Mouse (Mus musculus): ENCODE data around the gene Rragd.

The Rragd gene

DNA sequence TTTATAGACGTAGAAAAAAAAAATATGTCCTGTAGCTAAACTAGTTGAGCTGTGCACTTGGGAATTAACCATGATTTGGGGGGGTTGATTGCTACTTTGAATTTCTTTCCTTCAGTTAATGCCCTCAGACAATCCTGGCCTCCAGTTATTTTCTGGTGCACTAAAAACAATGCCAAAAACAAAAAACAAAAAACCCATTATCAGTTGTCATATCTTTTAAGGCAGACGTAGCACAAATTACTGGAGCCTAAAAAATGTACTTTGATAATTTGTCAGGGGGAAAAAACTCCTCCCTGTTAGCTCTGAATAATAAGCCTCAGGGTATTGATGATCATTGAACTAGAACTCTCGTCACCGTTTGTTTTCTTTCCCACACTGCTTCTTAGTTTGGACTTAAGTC lies 49.2 kb downstream of the Rragd start:
- no peak for DNase-seq (ENCODE audit: low read depth, low spot score)

DNA sequence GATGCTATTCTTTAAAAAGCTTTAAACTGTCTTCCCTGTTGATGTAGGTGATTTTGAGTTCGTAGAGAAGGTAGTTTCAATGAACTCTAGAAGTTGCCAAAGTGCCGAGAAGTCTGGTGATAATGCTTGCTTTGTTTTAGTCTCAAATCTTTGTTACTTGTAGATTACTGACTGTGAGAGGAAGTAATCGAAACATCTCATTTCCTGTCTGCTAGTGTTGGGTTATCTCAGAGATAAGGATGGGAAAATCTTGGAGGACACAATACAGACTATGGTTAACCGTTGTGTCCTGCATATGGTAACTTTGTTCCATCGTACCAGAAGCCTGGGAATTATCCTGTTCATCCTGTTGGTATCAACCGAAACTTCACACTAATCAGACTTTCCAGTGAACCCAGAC lies 50.7 kb downstream of the Rragd start:
- DNase-seq (ENCODE audit: low read depth, low spot score): no peak

- DNase-seq (ENCODE audit: low read depth, low spot score): no peak
These were observed 57.0 kb downstream of the Rragd start for GRCm38 (mm10) chr4:33039826-33040225.

DNA sequence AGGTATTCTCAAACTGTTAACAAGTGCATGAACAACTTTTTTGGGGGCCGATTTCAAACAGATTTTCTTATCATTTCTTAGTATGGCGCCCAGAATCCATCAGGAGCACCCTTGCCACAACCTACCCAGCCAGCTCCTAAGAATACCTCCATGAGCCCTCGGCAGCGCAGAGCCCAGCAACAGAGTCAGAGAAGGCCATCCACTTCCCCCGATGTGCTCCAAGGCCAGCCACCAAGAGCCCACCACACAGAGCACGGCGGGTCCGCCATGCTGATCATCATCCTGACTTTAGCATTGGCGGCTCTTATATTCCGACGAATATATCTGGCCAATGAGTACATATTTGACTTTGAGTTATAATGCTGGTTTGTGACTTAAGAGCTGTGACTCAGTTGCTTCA lies 66.8 kb downstream of the Rragd start:
- no peak for DNase-seq (ENCODE audit: low read depth, low spot score)

- DNase-seq (ENCODE audit: low read depth, low spot score): no peak
These were observed 69.2 kb downstream of the Rragd start for GRCm38 (mm10) chr4:33052055-33052454.

GRCm38 (mm10) chr4:33052650-33053049 lies 69.8 kb downstream of the Rragd start:
- peak; percentile 70 for DNase-seq (ENCODE audit: low read depth, low spot score)

GRCm38 (mm10) chr4:33054426-33054825 lies 71.6 kb downstream of the Rragd start:
- DNase-seq (ENCODE audit: low read depth, low spot score): no peak

- no peak for DNase-seq (ENCODE audit: low read depth, low spot score)
These were observed 73.5 kb downstream of the Rragd start for GRCm38 (mm10) chr4:33056317-33056716.

DNA sequence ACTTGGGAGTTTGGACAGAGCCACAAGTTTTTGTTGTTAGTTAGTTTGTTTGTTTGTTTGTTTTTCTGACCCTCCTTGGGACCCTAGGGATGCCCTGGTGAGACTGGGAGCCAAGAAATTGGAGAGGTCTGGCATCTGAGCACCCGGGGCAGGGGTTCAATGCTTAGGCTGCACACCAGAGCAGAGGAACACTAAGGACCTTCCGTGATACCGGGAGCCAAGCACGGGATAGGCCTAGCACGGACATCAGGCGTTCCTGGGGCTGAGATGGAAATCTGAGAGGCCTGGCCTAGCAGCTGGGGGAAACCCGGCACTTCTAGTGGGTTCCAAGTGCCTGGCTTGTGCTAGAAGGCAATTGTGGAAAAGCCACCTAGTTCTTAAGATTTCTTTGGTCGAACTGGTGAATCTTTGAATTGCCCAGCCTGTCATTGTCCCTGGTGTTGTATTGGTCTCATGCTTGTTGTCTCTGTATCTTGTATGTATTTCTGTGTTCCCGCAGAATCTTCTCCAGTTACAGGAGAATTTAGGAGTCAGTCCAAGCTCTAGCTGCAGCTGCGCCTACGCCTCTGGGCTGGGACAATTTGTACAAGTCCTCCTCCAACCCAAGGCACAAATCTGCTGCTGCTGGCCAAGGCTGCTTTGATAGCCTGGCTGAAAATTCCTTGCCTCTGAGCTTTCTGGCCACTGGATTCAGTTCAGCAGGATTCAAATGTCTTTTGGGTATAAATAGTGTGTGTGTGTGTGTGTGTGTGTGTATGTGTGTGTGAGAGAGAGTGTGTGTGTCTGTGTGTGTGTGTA lies 75.3 kb downstream of the Rragd start:
- no peak for DNase-seq (ENCODE audit: low read depth, low spot score)

- DNase-seq (ENCODE audit: low read depth, low spot score): no peak
These were observed 78.3 kb downstream of the Rragd start for GRCm38 (mm10) chr4:33061158-33061557.

DNA sequence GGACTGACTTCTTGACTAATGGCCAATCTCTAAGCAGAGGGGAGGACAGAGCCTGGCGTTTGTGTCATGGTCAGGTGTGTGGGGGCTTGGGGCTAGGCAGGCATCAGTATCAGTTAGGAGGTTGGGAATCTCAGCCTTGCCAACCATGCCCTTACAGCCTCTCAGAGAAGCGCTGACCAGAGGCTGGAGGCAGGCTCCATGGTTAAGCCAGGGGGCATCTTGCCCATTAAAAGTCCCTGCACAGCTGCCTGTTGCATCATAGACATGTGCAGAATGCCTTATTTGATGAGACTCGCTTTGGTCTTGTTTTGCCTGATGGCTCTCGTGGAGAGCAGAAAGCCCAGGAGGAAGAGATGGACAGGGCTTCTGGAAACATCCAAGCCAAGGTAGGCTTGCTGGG lies 80.1 kb downstream of the Rragd start, which contains the start of gene Gabrr2:
Gene Gabrr2 (plus strand): TSS at position 19 of the 400 bp plus-strand sequence.
- DNase-seq (ENCODE audit: low read depth, low spot score): no peak

- DNase-seq (ENCODE audit: low read depth, low spot score): no peak
These were observed 82.1 kb downstream of the Rragd start for GRCm38 (mm10) chr4:33064986-33065385.

DNA sequence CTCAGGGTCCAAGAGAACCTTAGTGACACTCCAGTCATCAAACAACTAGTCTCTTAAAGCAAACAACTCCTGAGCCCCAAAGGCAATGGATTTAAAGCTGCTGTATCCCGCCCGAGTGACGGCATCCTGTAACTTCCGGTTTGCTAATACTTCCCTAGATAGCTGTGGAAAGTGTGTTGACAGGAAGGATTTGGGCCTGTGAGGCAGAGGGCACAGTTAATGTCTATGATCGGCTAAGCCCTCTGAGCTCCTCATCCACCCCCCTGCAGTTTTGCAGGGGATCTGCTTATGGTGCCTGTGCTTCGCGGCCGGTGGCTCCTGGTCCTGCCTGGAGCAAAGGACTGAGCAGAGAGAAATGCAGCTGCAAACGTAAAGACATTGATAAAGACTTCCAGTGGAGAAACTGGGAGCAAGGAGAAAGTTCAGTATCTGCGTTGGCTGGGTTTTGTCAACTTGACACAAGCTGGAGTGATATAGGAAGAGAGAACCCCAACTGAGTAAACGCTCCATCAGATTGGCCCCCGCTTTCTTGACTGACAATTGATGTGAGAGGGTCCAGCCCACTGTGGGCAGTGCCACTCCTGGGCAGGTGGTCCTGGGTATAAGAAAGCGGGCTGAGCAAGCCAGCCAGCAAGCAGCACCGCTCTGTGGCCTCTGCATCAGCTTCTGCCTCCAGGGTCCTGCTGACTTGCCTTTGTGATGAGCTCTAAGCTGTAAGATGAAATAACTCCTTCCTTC lies 83.6 kb downstream of the Rragd start:
- no peak for DNase-seq (ENCODE audit: low read depth, low spot score)

DNA sequence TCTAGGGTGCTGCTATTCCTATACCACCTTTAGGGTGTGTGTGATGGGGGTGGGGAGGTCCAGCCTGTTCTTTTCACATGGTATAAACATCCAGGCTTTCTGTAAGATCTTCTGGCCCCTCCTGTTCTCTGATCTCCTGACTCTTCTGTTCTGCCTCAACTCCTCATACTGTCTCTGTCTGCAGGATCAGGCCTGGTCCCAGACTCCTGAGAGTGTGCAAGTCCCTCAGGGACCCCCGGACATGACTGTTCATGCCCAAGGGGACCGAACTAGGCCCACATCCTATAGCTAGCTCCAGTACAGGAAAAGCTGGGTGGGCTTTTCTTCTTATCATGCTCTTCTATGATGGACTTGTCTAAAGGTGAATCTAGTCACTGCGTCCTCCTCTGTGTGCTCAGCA lies 84.5 kb downstream of the Rragd start:
- no peak for DNase-seq (ENCODE audit: low read depth, low spot score)

GRCm38 (mm10) chr4:33067826-33068225 lies 85.0 kb downstream of the Rragd start:
- DNase-seq (ENCODE audit: low read depth, low spot score): no peak

DNA sequence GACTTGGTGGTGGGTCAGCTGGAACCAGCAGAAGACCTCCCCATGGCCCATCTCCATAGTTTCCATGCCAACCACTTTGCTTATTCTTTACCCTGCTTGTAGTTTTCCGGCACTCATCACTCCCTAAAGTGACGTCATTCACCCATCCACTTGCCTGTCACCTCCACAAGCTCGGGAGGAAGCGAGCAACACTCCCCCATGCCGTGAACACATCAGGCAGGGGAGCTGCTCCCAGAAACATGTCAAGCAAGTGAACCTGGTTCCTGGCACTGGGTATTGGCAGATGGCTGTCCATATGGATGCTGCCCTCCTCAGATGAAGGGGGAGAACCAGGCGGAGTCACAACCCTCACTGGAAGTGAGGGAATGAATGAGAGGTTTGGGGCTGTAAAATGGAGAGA lies 86.1 kb downstream of the Rragd start:
- DNase-seq (ENCODE audit: low read depth, low spot score): no peak

DNA sequence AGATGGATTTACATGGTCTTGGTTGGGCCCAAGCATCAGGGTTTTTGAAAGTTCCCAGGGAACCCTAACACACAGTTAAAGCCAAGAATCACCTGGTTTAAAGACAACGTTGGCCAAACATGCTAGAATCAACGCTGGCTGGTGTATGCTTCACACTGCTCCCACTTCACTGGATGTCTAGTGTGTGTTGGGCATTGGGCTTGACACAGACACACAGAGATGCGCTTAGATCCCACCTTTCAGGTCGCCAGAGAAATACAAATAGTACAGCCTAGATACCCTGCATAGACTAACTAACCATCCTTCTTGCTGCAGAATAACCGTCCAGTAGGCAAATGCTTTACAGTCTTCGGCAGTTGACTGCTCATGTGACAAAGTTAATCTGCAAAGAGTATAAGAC lies 87.5 kb downstream of the Rragd start:
- DNase-seq (ENCODE audit: low read depth, low spot score): no peak

DNA sequence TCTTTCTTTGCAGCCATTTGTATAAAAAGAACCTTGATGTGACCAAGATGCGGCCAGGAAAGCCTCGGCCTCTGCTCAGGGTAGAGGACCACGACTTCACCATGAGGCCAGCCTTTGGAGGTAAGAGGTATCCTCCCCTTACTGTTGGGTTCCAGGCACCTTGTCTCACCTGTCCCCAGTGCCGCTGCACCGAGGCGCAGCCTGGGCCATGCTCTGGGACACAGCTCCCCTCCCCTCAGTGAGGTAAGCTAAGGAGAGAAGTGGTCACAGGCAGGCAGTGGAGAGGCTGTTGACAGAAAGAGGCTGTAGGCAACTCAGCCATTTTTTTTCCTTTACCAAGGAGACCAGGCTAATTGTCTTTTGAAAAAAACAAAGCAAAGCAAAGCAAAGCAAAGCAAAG lies 88.5 kb downstream of the Rragd start:
- no peak for DNase-seq (ENCODE audit: low read depth, low spot score)
